Mouse (Mus musculus): ENCODE data around the gene DXBay18.
A peak's percentile ranks its signal among the peaks of the same experiment; 100 is the strongest.
"Not testable (repeated sequence)": the region's sequence is repeated elsewhere in the genome, so short reads cannot be mapped to it uniquely, and the experiment has no call there.

Gene DXBay18

GRCm38 (mm10) chrX:73149350-73149749 is at the start of gene DXBay18:
TSS of gene DXBay18 (minus strand) at chrX:73149450.
- DNase-seq, result not testable (repeated sequence)

GRCm38 (mm10) chrX:73191934-73192333 is 42.7 kb upstream of the DXBay18 start, which contains the start of gene Xlr3b:
TSS of gene Xlr3b (plus strand) at chrX:73192207.
- peak; percentile 27 for DNase-seq

DNA sequence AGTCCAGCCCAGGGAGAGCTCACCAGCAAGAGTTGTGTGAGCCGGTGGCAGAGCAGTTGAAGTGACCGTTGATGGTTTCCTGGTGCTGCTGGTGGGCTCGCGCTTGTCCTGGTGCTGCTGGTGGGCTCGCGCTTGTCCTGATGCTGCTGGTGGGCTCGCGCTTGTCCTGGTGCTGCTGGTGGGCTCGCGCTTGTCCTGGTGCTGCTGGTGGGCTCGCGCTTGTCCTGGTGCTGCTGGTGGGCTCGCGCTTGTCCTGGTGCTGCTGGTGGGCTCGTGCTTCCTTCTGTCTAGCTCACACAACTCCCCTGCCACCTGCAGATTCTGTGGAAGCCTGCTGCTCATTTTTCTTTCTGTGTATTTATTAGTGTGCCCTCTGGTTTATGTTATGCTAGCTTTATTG is 27.6 kb upstream of the DXBay18 start, which contains the start of gene Spin2d:
TSS of gene Spin2d (minus strand) at position 101 of the 400 bp plus-strand sequence.
- DNase-seq, result not testable (repeated sequence)

DNA sequence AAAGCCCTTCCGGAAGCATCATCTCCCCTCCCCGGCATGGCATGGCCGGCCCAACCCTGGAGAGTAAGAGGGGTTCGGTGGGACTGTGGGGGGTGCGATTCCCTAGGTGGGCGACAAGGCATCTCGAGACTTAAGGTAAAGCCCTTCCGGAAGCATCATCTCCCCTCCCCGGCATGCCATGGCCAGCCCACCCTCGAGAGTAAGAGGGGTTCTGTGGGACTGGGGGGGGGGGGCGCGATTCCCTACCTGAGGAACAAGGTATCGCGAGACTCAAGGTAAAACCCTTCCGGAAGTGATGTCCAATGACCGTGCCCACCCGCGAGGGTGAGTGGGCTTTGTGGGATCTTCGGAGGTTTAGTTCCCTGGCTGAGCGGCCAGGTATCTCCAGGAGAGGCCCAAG is 754 bp downstream of the DXBay18 start, which contains the start of gene Xlr5b:
TSS of gene Xlr5b (plus strand) at position 301 of the 400 bp plus-strand sequence.
- DNase-seq, result not testable (repeated sequence)

DNA sequence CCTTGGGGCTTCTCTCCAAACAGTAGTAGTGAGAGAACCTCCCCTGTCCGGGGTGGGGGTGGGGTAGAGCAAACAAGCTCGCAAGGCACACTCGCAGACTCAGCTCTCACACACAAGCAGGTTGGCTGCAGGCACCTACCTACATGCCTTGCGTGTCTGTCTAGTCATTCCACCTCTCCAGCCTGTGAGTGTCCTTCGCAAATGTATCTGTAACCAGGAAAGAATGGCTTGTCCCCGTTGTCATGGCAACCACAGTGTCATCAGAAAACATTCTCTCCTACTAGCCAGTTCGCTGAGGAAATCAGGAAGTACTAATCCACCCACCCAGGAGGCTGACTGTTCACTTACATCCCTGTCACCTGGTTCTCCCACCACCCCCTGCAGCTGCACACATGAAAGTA is 6.0 kb downstream of the DXBay18 start:
- DNase-seq, result not testable (repeated sequence)

- not testable (repeated sequence) for DNase-seq
Measured at GRCm38 (mm10) chrX:73122859-73123829, 26.1 kb downstream of the DXBay18 start.

GRCm38 (mm10) chrX:73116747-73117146 is 32.5 kb downstream of the DXBay18 start, which contains the start of gene Gm14685:
TSS of gene Gm14685 (plus strand) at chrX:73117047.
- DNase-seq, result not testable (repeated sequence)

DNA sequence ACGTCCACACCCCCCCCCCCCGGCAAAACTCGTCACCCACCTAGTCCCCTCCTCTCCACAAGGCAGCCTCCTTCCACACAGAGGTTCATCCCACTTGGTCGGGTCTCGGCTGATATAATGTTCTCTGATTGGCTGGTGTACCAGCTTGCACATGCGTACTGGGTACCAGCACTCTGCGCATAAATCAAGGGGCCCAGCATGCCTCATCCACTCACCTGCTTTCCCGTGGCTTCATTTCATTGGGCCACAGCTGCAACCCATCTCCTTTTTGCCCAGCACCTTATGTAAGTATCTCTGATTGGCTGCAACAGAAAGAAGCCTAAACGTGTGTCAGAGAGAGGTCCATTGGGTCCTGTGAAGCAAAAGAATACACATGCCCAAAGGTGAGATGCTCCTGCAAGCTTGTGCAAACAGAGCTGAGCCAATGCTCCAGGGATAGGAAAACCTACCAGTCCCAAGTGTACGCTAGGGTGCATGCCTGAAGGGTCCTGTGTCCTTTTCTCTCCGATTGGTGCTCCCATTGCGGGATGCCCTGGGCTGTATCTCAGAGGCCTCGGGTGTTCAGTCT is 52.2 kb downstream of the DXBay18 start, which contains the start of gene Xlr3a:
TSS of gene Xlr3a (minus strand) at position 155 of the 568 bp plus-strand sequence.
- not testable (repeated sequence) for DNase-seq
